In the genomic region with DNA sequence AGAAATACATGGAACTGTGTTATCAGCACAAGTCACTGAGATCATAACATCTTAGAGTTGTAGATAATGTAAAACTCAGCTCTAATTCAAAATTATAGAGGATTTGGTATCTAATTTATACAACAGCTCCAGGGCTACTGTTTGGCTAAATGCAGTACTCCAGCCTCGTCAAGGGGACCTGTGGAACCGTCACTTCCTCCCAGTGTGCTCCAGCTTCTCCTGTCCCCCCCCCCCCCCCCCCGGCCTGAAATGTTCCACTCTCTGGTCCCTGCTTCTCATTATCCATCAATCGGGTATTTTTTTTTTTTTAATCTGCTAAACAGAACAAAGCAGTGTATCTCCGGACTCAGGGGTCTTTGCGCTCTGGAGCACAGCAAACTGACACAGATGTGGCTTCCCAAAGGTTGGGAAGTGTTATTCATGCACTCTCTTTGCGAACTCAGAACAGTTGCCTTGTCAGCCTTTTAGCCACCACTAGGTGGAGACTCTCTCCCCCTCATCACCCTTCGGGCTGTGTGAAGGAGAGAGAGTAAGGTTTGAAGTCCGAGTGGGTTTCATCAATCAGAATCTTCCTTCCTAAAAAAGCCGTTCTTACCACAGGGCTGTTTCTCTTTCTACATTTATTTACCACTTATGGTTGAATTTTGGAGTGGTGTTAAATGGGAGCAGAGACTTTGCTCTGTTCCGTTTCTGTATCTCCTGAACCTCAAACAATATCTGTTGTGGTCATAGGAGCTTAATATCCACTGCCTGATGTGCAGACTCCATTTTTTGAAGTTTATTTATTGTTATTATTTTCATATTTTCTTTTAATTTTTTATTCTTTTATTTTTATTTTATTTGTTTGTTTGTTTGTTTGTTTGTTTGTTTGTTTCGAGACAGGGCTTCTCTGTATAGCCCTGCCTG, we compare ENCODE assay signal across 8 mouse cellular contexts. TPM values are rescaled to one million over a fixed set of nuclear protein-coding genes. Genes with fewer than 3 reads are reported as not detected.
DNase-seq lines count a peak whose midpoint lies in the region; ATAC-seq and TF ChIP-seq lines count a peak whose summit lies in the region.

No protein-coding gene starts in this region.

- H3K9ac ChIP-seq in ES-Bruce4 (ENCODE audit: low read depth, poor library complexity, severe bottlenecking): no peak overlapping the region
- H3K9ac ChIP-seq in forebrain, embryonic 11.5 days (ENCODE audit: low read length): no peak overlapping the region
- H3K9ac ChIP-seq in liver, postnatal 0 days (replicated peaks): no peak overlapping the region
- H3K9ac ChIP-seq in neural tube, embryonic 12.5 days: no peak overlapping the region

- no peak overlapping the region for H3K27ac ChIP-seq in ES-Bruce4 (ENCODE audit: insufficient read depth, low read length)
- H3K27ac ChIP-seq in forebrain, embryonic 11.5 days (ENCODE audit: low read depth, low read length): no peak overlapping the region
- no peak overlapping the region for H3K27ac ChIP-seq in liver, postnatal 0 days (ENCODE audit: low read depth)
- no peak overlapping the region for H3K27ac ChIP-seq in neural tube, embryonic 12.5 days
- H3K27ac ChIP-seq in testis, adult 2 months (ENCODE audit: control insufficient read depth, insufficient read depth, low read depth, low read length): no peak overlapping the region

- WGBS in forebrain, embryonic 11.5 days: 20% methylated on average over 12 of the region's 12 CpGs
- 16% methylated on average over 12 of the region's 12 CpGs for WGBS in liver, postnatal 0 days (ENCODE audit: insufficient replicate concordance)
- 26% methylated on average over 12 of the region's 12 CpGs for WGBS in neural tube, embryonic 12.5 days

- H3K4me2 ChIP-seq in forebrain, embryonic 11.5 days (ENCODE audit: low read depth, low read length, severe bottlenecking): 0 out of 2 replicates have a peak overlapping the region, but pooled peaks have one; percentile 12
- H3K4me2 ChIP-seq in liver, postnatal 0 days (ENCODE audit: low read depth, low read length): peak overlapping the region; percentile 38
- peak overlapping the region; percentile 28; the same call in 1 of the 2 replicates for H3K4me2 ChIP-seq in neural tube, embryonic 12.5 days (replicated peaks)

- DNase-seq in brain, embryonic 14.5 days (ENCODE audit: low read depth): peak; percentile 82
- DNase-seq in forebrain, embryonic 11.5 days (ENCODE audit: low spot score): peak; percentile 73
- peak; percentile 17 for DNase-seq in heart, postnatal 25 days (ENCODE audit: low spot score)
- peak; percentile 73 to 80 for DNase-seq in kidney, postnatal 4 days
- peak; percentile 67 for DNase-seq in liver, postnatal 0 days

- no peak overlapping the region for H3K4me3 ChIP-seq in ES-Bruce4 (ENCODE audit: low read depth, low read length)
- H3K4me3 ChIP-seq in forebrain, embryonic 11.5 days (ENCODE audit: low read depth, low read length): no peak overlapping the region
- H3K4me3 ChIP-seq in liver, postnatal 0 days (ENCODE audit: low read depth, low read length): no peak overlapping the region
- H3K4me3 ChIP-seq in neural tube, embryonic 12.5 days: no peak overlapping the region
- peak overlapping the region; percentile 44 for H3K4me3 ChIP-seq in testis, adult 2 months (ENCODE audit: control insufficient read depth, low read depth, low read length)

- H3K27me3 ChIP-seq in ES-Bruce4 (ENCODE audit: control insufficient read depth, insufficient read depth, low read length, poor library complexity, severe bottlenecking): no peaks in the 10 kb centered on the region; the same call in 1 of the 2 replicates
- no peaks in the 10 kb centered on the region for H3K27me3 ChIP-seq in forebrain, embryonic 11.5 days (ENCODE audit: control insufficient read depth, insufficient read depth, low read length)
- no peaks in the 10 kb centered on the region for H3K27me3 ChIP-seq in liver, postnatal 0 days (ENCODE audit: insufficient read depth, low read length)
- H3K27me3 ChIP-seq in neural tube, embryonic 12.5 days (replicated peaks): no peaks in the 10 kb centered on the region
- H3K27me3 ChIP-seq in testis, adult 2 months (ENCODE audit: control insufficient read depth, insufficient read depth, low read length): no peaks in the 10 kb centered on the region

- ATAC-seq in forebrain, embryonic 11.5 days (replicated peaks; ENCODE audit: low FRiP score): peak; percentile 81
- ATAC-seq in liver, postnatal 0 days: peak; percentile 78
- peak; percentile 83; the same call in 1 of the 2 replicates for ATAC-seq in neural tube, embryonic 12.5 days (ENCODE audit: low FRiP score, low read depth)

- TF ChIP-seq EP300 in ES-Bruce4 (IDR thresholded peaks at IDR 0.05; ENCODE audit: insufficient read depth, low read depth, low read length): no peak
- no peak for TF ChIP-seq EP300 in liver, postnatal 0 days (IDR thresholded peaks at IDR 0.05; ENCODE audit: low read depth)

- no peaks in the 10 kb centered on the region for H3K4me1 ChIP-seq in ES-Bruce4 (ENCODE audit: control insufficient read depth, insufficient read depth, low read length)
- H3K4me1 ChIP-seq in forebrain, embryonic 11.5 days (replicated peaks; ENCODE audit: control insufficient read depth, insufficient read depth, low read length): no peaks in the 10 kb centered on the region; the same call in 1 of the 2 replicates
- H3K4me1 ChIP-seq in liver, postnatal 0 days (ENCODE audit: insufficient read depth): no peaks in the 10 kb centered on the region
- H3K4me1 ChIP-seq in neural tube, embryonic 12.5 days: peaks cover 2% of the 10 kb centered on the region; the same call in 1 of the 2 replicates
- H3K4me1 ChIP-seq in testis, adult 2 months (ENCODE audit: control insufficient read depth, insufficient read depth, low read length): no peaks in the 10 kb centered on the region

- H3K36me3 ChIP-seq in ES-Bruce4 (ENCODE audit: control insufficient read depth, insufficient read depth, low read length, poor library complexity, severe bottlenecking): no peaks in the 10 kb centered on the region
- no peaks in the 10 kb centered on the region for H3K36me3 ChIP-seq in forebrain, embryonic 11.5 days (ENCODE audit: control insufficient read depth, insufficient read depth, low read length)
- H3K36me3 ChIP-seq in liver, postnatal 0 days (replicated peaks; ENCODE audit: insufficient read depth, low read length): no peaks in the 10 kb centered on the region
- no peaks in the 10 kb centered on the region for H3K36me3 ChIP-seq in neural tube, embryonic 12.5 days
- H3K36me3 ChIP-seq in testis, adult 2 months (ENCODE audit: control insufficient read depth, insufficient read depth, low read length): no peaks in the 10 kb centered on the region

- no peaks in the 10 kb centered on the region for H3K9me3 ChIP-seq in ES-Bruce4 (replicated peaks; ENCODE audit: control insufficient read depth, insufficient read depth, low read length, poor library complexity, severe bottlenecking)
- H3K9me3 ChIP-seq in forebrain, embryonic 11.5 days (ENCODE audit: control insufficient read depth, low read length): no peaks in the 10 kb centered on the region
- no peaks in the 10 kb centered on the region for H3K9me3 ChIP-seq in liver, postnatal 0 days (ENCODE audit: low read length)
- H3K9me3 ChIP-seq in neural tube, embryonic 12.5 days: no peaks in the 10 kb centered on the region

- intact Hi-C loops in heart, postnatal 25 days (cut with DNase I): loop anchor here (5.0 kb wide), 1 partner anchor 361 kb away; no protein-coding TSS in a partner anchor

- TF ChIP-seq CTCF in ES-Bruce4 (IDR thresholded peaks at IDR 0.05; ENCODE audit: low read depth, low read length): peak; percentile 67
- peak; percentile 85 for TF ChIP-seq CTCF in brain, embryonic 14.5 days (IDR thresholded peaks at IDR 0.05; ENCODE audit: borderline replicate concordance, extremely low read depth, insufficient read depth, insufficient read length)
- TF ChIP-seq CTCF in liver, postnatal 0 days (IDR thresholded peaks at IDR 0.05; ENCODE audit: low read depth): peak; percentile 93
- peak; percentile 70 for TF ChIP-seq CTCF in testis, adult 2 months (IDR thresholded peaks at IDR 0.05; ENCODE audit: control insufficient read depth, insufficient read depth, insufficient replicate concordance, low read depth, low read length)

- no peak for TF ChIP-seq POLR2A in ES-Bruce4 (IDR thresholded peaks at IDR 0.05; ENCODE audit: insufficient read depth, low read length)
- TF ChIP-seq POLR2A in brain, embryonic 14.5 days (IDR thresholded peaks at IDR 0.05; ENCODE audit: borderline replicate concordance, extremely low read depth, insufficient read depth, insufficient read length, poor library complexity, severe bottlenecking): no peak
- TF ChIP-seq POLR2A in testis, adult 2 months (IDR thresholded peaks at IDR 0.05; ENCODE audit: control insufficient read depth, low read depth, low read length): no peak

RNA-seq across cellular contexts. Expression of a gene that starts 22.0 kb away (rescaled TPM):
- polyA plus RNA-seq in ES-Bruce4 (2011; ENCODE audit: insufficient read depth, insufficient read length, low read depth, missing spikeins): 34.2 and 38.2 TPM in 2 replicates
- polyA plus RNA-seq in brain, embryonic 14.5 days (2012; rRNA removed): 35.8 and 41.2 TPM in 2 replicates
- 45.3 and 51.9 TPM in 2 replicates for polyA plus RNA-seq in forebrain, embryonic 11.5 days (2014; fragmentation: Nextera tagmentation; extraction: Ambion mirVana)
- total RNA-seq in heart, postnatal 25 days (2021): 10 to 100 TPM; 36.6 to 50.4 TPM
- polyA plus RNA-seq in liver, postnatal 0 days (2015; fragmentation: Nextera tagmentation; extraction: Ambion mirVana): 14.4 and 15.8 TPM in 2 replicates
- 48.9 and 49.6 TPM in 2 replicates for polyA plus RNA-seq in neural tube, embryonic 12.5 days (2016; fragmentation: Nextera tagmentation; extraction: Ambion mirVana)
- 29.1 and 37.5 TPM in 2 replicates for polyA plus RNA-seq in testis, adult 2 months (2012; rRNA removed)

Comparison
In these comparisons a context has a peak if more than half of its experiments do, and no peak if none do; other contexts are left out.
1. DNase-seq: peak in every context shown above with its lines; median percentile 82 in brain, embryonic 14.5 days; 76 in kidney, postnatal 4 days; 73 in forebrain, embryonic 11.5 days; 67 in liver, postnatal 0 days; 17 in heart, postnatal 25 days.